Mouse (Mus musculus) intestine, embryonic 16.5 days (tissue): ENCODE data around the gene Pax7. TPM values are rescaled to one million over a fixed set of nuclear protein-coding genes. Genes with fewer than 3 reads are reported as not detected.

Experiments used
- ATAC-seq: fragments of 200-750 bp; cut with Nextera tagmentation; 2 replicates; pipeline ENCODE4 v1.8.0; 2017; ENCODE audit warnings: moderate TSS enrichment, moderate library complexity
- H3K27ac ChIP-seq: fragments of 300-500 bp; sonication (generic); 2 replicates; pipeline ENCODE4 v1.5.1; 2014; ENCODE audit warnings: mild to moderate bottlenecking, low read length
- H3K27me3 ChIP-seq: fragments of 300-500 bp; sonication (generic); replicated peaks from 2 replicates; pipeline ENCODE4 v1.6.1; 2014; ENCODE audit warnings: low read length, control low read depth, mixed read lengths; ENCODE audit not compliant: control insufficient read depth, insufficient read depth
- H3K36me3 ChIP-seq: fragments of 300-500 bp; sonication (generic); 2 replicates; pipeline ENCODE4 v1.6.1; 2014; ENCODE audit warnings: low read length, control low read depth; ENCODE audit not compliant: control insufficient read depth, insufficient read depth
- H3K4me1 ChIP-seq: fragments of 300-500 bp; sonication (generic); 2 replicates; pipeline ENCODE4 v1.6.1; 2014; ENCODE audit warnings: low read length, control low read depth, mixed read lengths; ENCODE audit not compliant: control insufficient read depth, insufficient read depth
- H3K4me2 ChIP-seq: fragments of 300-500 bp; sonication (generic); 2 replicates; pipeline ENCODE4 v1.6.1; 2014; ENCODE audit warnings: low read depth, low read length, control low read depth
- H3K4me3 ChIP-seq: fragments of 300-500 bp; sonication (generic); 2 replicates; pipeline ENCODE4 v1.5.1; 2014; ENCODE audit warnings: mild to moderate bottlenecking, low read length
- H3K9ac ChIP-seq: fragments of 300-500 bp; sonication (generic); 2 replicates; pipeline ENCODE4 v1.6.1; 2014; ENCODE audit warnings: low read depth, low read length
- H3K9me3 ChIP-seq: fragments of 300-500 bp; sonication (generic); 2 replicates; pipeline ENCODE4 v1.6.1; 2016; ENCODE audit warnings: low read length, control low read depth; ENCODE audit not compliant: control insufficient read depth
- WGBS: fragments of 180-500 bp; shearing (Covaris S2); extraction: QIAGEN DNeasy Blood & Tissue Kit; methylation state at CpG from one replicate; pipeline ENCODE4 v1.1.7; 2014; 5-methylcytosine and 5-hydroxymethylcytosine counted together
- polyA plus RNA-seq: library from polyadenylated mRNA; unstranded; fragments of >200 nt; fragmentation: Nextera tagmentation; extraction: Ambion mirVana; gene quantifications from 2 replicates; pipeline ENCODE4 v1.2.1, GENCODE M21; 2015

Gene Pax7
- polyA plus RNA-seq, 1 experiment from 2014 or later: not detected

DNA sequence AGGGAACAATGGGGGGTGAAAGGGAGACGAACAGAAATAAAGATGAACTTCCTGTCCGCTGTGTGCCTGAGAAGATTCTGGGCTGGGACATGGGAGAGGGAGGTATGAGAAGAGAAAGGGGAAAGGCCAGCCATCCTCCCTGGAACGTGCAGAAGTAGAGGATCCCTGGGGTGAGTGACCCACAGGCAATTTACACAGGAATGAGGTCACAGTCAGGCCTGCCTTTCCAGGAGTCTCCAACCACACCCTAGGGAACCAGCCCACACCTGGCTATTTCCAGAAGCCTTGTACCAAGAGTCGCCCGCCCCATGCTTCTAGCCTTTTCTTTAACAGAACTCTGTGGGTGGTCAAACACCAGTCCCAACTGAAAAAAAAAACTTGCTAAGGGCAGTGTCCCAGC lies 65.5 kb downstream of the Pax7 start:
- H3K4me2 ChIP-seq: no peak overlapping the region

DNA sequence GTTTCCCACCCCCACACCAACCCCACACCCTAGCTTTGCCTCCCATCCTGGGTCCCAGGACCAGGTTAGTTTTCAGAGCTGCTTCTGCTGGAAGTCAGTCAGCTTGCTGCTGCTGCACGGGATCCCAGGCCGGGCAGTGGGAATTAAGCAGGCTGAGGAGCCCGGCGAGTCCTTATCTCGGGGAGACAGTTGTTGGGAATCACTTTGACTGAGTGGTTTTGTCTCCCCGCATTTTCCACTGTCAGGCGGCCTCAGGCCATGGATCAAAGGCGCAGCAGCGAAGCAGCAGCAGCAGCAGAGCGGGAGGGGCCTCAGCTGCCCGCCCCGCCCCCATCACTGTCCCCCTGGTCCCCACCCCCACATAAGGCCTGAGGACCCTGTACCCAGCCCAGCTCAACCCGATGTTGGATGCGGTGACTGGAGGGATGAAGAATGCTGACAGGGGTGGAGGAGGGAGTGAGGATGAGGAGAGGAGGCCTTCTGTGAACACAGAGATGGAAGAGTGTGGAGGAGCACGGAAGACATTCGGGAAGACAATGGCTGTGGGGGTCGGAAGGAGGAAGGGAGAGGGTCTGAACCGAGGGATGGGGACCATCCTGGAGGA lies 66.1 kb downstream of the Pax7 start:
- no peaks in the 10 kb centered on the region for H3K9me3 ChIP-seq
- WGBS: 7% methylated on average over 18 of the region's 18 CpGs
- H3K4me3 ChIP-seq: no peak overlapping the region
- H3K9ac ChIP-seq: no peak overlapping the region
- peaks cover 35% of the 10 kb centered on the region for H3K27me3 ChIP-seq
- H3K4me1 ChIP-seq: no peaks in the 10 kb centered on the region
- no peak overlapping the region for H3K27ac ChIP-seq
- H3K4me2 ChIP-seq: no peak overlapping the region
- no peaks in the 10 kb centered on the region for H3K36me3 ChIP-seq
- ATAC-seq: no peak

More for the DNA sequence above, 65.5 kb downstream of the Pax7 start:
- 29% methylated on average over 5 of the region's 5 CpGs for WGBS
- ATAC-seq: no peak
- Histone ChIP-seq H3K9ac (no peak overlapping the region), H3K4me1 (no peaks in the 10 kb centered on the region), H3K36me3 (no peaks in the 10 kb centered on the region), H3K9me3 (no peaks in the 10 kb centered on the region), H3K27ac (no peak overlapping the region), H3K27me3 (peaks cover 34% of the 10 kb centered on the region), H3K4me3 (no peak overlapping the region)

DNA sequence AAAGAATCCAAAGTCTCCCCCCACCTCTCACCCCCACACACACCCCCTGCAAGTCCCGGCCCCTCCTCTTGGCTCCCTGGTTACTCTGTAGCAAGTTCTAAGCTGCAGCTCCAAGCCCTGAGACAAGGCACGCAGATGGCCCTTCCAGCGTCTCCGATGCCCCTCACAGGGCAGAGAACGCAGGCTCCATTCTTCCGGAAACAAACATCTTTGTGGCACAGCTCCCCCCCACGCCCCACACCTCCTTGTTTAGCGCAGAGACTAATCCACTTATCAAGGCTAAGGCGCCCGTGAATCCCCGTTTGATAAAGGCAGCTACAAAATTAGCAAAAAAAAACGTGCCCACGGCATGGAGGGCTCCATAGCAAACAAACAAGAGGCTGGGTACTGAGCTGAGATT lies 71.4 kb downstream of the Pax7 start:
- no peak overlapping the region for H3K4me3 ChIP-seq
- WGBS: 10% methylated on average over 13 of the region's 13 CpGs
- no peaks in the 10 kb centered on the region for H3K9me3 ChIP-seq
- H3K27me3 ChIP-seq: peaks cover 57% of the 10 kb centered on the region
- ATAC-seq: no peak
- no peaks in the 10 kb centered on the region for H3K36me3 ChIP-seq
- H3K27ac ChIP-seq: no peak overlapping the region
- no peak overlapping the region for H3K4me2 ChIP-seq
- no peak overlapping the region for H3K9ac ChIP-seq
- no peaks in the 10 kb centered on the region for H3K4me1 ChIP-seq

GRCm38 (mm10) chr4:139760736-139761135 lies 72.6 kb downstream of the Pax7 start:
- 51% methylated on average over 11 of the region's 11 CpGs for WGBS
- no peak for ATAC-seq
- Histone ChIP-seq H3K9me3 (no peaks in the 10 kb centered on the region), H3K4me3 (no peak overlapping the region), H3K27ac (no peak overlapping the region), H3K4me2 (no peak overlapping the region), H3K36me3 (no peaks in the 10 kb centered on the region), H3K27me3 (peaks cover 52% of the 10 kb centered on the region), H3K9ac (no peak overlapping the region), H3K4me1 (no peaks in the 10 kb centered on the region)

GRCm38 (mm10) chr4:139758512-139759340 lies 74.6 kb downstream of the Pax7 start:
- Histone ChIP-seq H3K4me3 (no peak overlapping the region), H3K9ac (no peak overlapping the region), H3K27ac (no peak overlapping the region), H3K36me3 (no peaks in the 10 kb centered on the region), H3K4me1 (no peaks in the 10 kb centered on the region), H3K9me3 (no peaks in the 10 kb centered on the region), H3K27me3 (peaks cover 50% of the 10 kb centered on the region), H3K4me2 (no peak overlapping the region)
- no peak for ATAC-seq
- WGBS: 16% methylated on average over 17 of the region's 17 CpGs

DNA sequence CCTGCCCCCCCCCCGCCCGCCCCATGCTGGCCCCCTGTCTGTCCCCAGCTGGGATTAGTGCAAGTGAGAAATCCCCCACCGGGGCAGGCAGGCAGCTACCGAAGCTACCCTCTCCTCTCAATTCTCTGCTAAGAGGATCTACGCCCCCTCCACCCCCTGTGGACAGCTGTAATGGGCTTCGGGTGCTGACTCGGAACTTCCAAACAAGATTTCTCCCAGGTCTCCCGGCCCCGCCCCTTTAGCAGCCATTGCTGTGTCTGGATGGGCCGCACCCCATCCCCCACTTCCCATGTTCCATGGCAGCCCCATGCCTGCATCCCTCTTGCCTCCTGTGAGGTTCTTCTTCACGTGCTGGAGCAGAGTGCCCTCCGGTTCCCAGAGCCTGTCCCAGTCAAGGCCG lies 76.4 kb downstream of the Pax7 start:
- Histone ChIP-seq H3K4me1 (no peaks in the 10 kb centered on the region), H3K4me3 (no peak overlapping the region), H3K27ac (no peak overlapping the region), H3K27me3 (peaks cover 34% of the 10 kb centered on the region), H3K36me3 (no peaks in the 10 kb centered on the region), H3K9ac (no peak overlapping the region), H3K4me2 (no peak overlapping the region), H3K9me3 (no peaks in the 10 kb centered on the region)
- ATAC-seq: no peak
- 8% methylated on average over 11 of the region's 13 CpGs for WGBS

DNA sequence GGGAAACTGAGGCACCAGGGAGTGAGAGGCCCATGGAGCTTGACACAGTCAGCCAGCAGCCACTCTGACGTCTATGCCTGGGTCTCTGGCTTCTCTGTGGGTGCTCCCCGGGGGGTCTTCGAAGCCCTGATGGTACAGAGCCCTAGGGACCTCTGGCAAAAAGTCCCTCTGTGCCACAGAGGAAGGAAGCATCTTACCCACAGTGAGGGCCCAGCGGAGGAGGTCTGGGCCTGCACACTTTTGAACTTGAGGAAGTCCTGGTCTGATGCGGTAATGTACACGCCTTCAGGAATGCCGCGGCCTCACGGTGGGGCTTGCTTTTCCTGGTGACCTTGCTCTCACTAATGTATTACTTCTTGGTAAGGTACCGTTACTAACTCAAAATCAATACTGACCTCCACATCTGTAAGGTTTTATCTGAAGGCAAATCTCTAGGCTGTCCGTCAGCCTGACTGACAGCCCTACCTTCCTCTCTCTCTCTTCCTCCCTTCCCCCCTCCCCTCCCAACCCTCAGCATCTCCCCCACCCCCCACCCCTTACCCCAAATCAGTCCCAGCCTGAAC lies 79.1 kb downstream of the Pax7 start:
- Histone ChIP-seq H3K27ac (no peak overlapping the region), H3K36me3 (no peaks in the 10 kb centered on the region), H3K4me3 (no peak overlapping the region), H3K27me3 (peaks cover 16% of the 10 kb centered on the region; the same call in 1 of the 2 replicates), H3K4me1 (no peaks in the 10 kb centered on the region), H3K4me2 (no peak overlapping the region), H3K9me3 (no peaks in the 10 kb centered on the region), H3K9ac (no peak overlapping the region)
- ATAC-seq: no peak
- WGBS: 29% methylated on average over 11 of the region's 11 CpGs

GRCm38 (mm10) chr4:139750926-139751325 lies 82.4 kb downstream of the Pax7 start:
- H3K4me2 ChIP-seq: no peak overlapping the region
- no peaks in the 10 kb centered on the region for H3K9me3 ChIP-seq
- no peaks in the 10 kb centered on the region; the same call in 1 of the 2 replicates for H3K27me3 ChIP-seq
- H3K4me1 ChIP-seq: 0 out of 2 replicates have a peak, but pooled peaks cover 3% of the 10 kb centered on the region
- H3K4me3 ChIP-seq: no peak overlapping the region
- no peak overlapping the region for H3K9ac ChIP-seq
- 86% methylated on average over 5 of the region's 5 CpGs for WGBS
- no peaks in the 10 kb centered on the region for H3K36me3 ChIP-seq
- H3K27ac ChIP-seq: no peak overlapping the region
- ATAC-seq: no peak

GRCm38 (mm10) chr4:139747190-139747936 lies 86.0 kb downstream of the Pax7 start:
- ATAC-seq: peak; percentile 55
- Histone ChIP-seq H3K36me3 (no peaks in the 10 kb centered on the region), H3K9ac (no peak overlapping the region), H3K27ac (no peak overlapping the region), H3K4me3 (no peak overlapping the region), H3K27me3 (no peaks in the 10 kb centered on the region), H3K4me1 (0 out of 2 replicates have a peak, but pooled peaks cover 3% of the 10 kb centered on the region), H3K4me2 (no peak overlapping the region), H3K9me3 (no peaks in the 10 kb centered on the region)
- 37% methylated on average over 12 of the region's 12 CpGs for WGBS
